Mouse (Mus musculus) kidney, adult 2 months (tissue): ENCODE data around the gene Gm12830.

ENCODE experiments used
- CTCF ChIP-seq: fragments of 200-500 bp; conservative IDR thresholded peaks from 2 replicates; pipeline ENCODE4 v1.5.1; 2011; ENCODE audit warnings: low read depth, mild to moderate bottlenecking, control low read depth, low read length, moderate library complexity, mixed read lengths; ENCODE audit not compliant: insufficient read depth, insufficient read length
- POLR2A ChIP-seq: fragments of 200-500 bp; IDR thresholded peaks from one replicate; pipeline ENCODE4 v1.6.1; 2011; ENCODE audit warnings: low read depth, low read length, control low read depth

GRCm38 (mm10) chr4:114821567-114822192 is at the start of gene Gm12830:
- TF ChIP-seq CTCF (no peak), POLR2A (no peak)
